Mouse (Mus musculus) testis, postnatal 10 days (tissue): Measurements from ENCODE around the gene Krt35.

Experiments
- DNase-seq: peaks from one replicate; pipeline ENCODE4 v3.0.0; 2021; ENCODE audit warnings: low spot score

Krt35 gene

DNA sequence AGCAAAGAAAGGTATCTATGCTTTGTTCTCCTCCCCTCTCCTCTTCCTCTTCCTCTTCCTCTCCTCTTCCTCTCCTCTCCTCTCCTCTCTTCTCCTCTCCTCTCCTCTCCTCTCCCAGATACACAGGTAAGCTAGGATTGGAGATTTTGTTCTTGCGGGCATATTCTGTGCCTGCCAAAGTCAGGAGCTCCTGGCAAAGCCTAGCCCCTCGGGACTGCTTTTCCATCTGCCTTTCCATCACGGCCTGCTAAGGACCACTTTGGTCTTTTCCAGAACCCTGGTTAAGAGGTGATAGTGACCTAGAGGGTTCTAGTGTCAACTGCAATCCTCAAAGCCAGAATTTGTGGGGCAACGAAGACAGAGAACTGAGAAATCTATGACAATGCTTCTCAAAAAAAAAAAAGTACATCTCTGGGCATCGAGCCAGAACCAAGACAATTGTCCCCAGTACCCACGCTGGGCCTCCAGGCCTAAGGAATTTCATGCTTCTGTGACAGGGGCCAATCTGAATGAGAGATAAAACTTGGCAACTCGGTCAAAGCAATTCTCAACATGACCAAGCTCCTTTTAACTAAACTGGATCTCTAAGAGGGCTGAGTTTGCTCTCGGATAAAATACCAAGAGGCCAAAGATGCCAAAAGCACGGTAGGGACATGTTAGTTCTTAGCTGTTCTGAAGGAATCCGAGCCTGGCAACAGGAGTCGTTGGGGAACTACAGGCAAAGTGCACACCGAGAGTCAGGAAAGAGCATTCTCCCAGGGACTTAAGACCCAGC is 29.6 kb downstream of the Krt35 start:
- DNase-seq = no peak

DNA sequence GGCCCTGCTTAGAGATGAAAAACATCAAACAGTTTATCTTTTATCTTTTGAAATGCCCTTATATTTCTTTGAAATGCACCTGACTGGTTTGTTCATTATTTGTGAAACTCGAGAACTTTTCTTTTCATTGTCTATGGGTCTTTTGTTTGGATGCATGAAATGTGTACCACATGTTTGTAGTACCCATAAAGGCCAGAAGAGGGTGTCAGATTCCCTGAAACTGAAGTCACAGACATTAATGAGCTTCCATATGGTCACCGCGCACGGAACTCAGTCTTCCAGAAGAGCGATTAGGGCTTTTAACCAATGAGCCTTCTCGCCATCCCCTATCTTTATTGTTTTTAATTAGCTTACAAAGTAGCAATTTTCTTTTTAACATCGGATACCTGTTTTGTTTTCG is 37.2 kb downstream of the Krt35 start:
- no peak for DNase-seq

DNA sequence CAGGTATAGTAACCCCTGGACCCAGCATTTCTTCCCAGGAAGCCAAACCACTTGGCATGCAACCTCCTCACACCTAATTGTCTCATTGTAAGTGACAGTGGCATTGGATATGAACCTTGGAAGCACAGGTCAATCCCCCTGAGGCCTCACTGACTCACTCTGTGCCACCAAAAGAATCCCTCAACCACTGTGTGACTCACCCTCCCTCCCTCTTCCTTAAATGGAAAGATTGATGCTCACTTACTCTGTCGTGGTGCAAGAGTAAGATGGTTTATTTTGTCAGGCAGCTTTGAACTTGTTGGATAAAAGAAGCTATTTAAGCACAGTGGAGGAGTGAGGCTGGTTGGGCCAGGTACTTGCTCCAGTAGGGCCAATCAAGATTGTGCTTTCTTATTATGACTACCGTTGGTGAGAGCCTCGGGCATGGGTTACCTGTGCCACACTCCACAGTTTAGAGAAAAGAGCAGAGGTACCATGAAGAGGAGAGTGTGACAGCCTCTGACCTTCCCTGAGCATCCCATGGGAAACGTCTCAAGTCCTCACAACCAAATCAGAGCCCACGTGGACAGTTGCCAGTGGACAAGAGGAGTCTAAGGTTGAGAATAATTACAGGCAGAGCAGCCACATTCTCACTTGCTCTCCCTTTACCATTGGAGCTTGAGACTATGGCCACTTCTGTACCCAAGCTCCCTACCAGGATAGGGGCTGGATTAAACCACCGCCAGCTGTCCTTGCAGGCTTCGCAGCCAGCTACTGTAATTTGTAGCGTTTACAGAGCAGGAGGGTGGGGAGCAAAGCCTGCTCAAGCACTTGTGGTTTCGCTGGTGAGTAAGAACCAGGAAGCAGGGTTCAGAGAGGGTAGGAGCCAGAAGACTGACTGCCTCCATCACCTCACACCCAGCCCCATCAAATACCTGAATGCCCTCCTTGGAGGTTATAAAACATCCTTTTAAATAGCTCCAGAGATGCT is 40.1 kb downstream of the Krt35 start:
- DNase-seq = no peak

DNA sequence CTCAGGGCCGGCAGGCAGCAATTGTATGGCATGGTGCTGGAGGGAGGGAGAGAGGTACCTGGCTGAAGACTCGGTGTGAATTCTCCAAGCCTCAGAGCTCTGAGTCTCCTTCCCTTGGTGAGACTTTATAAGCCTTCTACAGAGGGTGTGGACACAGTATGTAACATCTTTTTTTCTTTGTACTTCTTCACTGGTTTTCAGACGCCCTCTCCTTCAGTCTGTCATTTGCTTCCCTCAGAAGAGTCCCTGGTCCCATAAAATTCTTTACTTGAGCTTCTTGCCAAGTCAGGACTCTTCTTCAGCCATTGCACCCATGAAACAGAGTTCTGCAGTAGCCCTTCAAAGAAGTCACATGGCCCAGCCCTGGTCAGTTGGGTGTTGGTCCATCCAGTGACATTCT is 45.6 kb downstream of the Krt35 start, which contains the start of gene Krt31:
TSS of gene Krt31 (minus strand) at position 101 of the 400 bp plus-strand sequence.
- DNase-seq = no peak

DNA sequence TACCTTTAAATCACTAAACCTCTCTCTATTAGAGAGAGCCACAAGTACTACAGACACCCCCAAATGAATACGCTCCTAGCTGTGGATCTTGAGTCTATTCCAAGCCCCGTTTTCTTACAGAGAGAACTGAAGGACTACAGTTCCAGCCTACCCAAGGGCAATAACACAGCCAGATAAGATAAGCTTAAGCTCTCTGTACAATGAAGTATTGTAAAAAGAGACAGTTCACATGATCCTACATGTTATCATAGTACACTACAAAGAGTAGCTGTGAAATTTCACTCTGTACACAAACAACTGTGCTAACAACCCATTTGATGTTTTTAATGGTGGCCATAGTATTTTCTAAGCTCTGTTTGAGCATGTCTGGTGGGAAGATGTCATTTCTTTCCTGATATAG is 48.8 kb downstream of the Krt35 start:
- DNase-seq = no peak

DNA sequence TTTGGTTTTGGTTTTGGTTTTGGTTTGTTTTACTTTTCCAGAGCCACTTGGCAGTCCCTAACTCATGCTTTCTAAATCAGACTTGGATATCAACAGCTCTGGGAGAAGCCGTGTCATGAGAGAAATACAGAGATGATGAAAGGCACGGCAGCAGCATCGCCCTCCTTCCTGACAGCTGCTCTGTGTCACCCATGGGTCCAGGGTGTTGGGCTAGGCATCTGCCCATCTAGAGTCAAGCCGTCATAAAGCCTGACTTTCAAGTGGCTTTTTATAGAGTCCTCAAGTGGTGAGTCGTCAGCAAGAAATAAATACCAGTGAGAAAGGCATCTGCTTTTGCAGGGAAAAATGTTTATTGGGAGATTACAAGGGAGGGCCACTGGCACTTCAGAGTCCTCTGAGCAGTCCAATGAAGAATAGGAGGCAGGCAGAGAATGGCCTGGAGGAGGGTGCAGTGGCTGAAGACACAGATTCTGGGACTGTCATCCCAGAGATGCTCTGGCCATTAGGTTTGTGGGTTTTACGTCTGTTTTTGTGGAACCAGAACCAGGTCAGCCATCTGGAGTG is 49.7 kb downstream of the Krt35 start:
- no peak for DNase-seq
